In the genomic region with DNA sequence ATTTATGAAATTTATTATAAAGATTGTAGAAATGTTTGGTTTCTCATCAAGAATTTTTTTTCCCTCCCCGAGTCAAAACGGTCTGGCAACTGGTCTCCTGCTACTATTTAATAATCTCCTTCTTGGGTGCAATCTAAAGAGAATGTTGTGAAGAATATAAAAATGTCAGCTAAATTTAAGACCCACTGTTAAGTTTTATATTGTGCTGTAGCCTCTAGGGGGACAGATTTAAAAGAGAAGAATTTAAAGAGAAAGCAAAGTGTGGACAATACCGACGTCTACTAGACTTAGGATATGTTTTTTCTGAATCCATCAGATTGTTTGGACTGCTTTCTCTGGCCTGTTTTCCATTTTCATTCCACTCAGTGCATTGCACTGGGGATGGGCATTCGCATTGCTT, we compare ENCODE assay signal across 26 mouse cellular contexts.
"Had no signal": no experiment of that assay in that cellular context is flagged by ENCODE, and none has a peak within 500 bp of the region (broad histone marks: within the 10 kb centered on the region; RNA-seq: fewer than 3 reads in every experiment).

No protein-coding gene starts in this region.

- H3K27ac ChIP-seq: gastrocnemius, adult 2 months; heart, embryonic 10.5 days; hindbrain, embryonic 10.5 days; hindbrain, embryonic 12.5 days; hindbrain, embryonic 14.5 days; intestine, embryonic 15.5 days; left cerebral cortex, adult 2 months; limb, embryonic 10.5 days; limb, embryonic 12.5 days; liver, embryonic 13.5 days; liver, embryonic 15.5 days had no signal

- DNase-seq: gastrocnemius, adult 2 months; gastrocnemius, postnatal 10 days; gastrocnemius, postnatal 25 days; heart, adult 18-20 months; heart, postnatal 10 days; heart, postnatal 4 days; kidney, adult 2 months; kidney, adult 9 months; kidney, postnatal 36 days; liver; liver, embryonic 13.5 days; liver, postnatal 0 days had no signal

- H3K36me3 ChIP-seq: heart, embryonic 10.5 days; heart, embryonic 12.5 days; hindbrain, embryonic 10.5 days; hindbrain, embryonic 12.5 days; intestine, embryonic 15.5 days; limb, embryonic 10.5 days; limb, embryonic 12.5 days; liver, embryonic 13.5 days; liver, embryonic 15.5 days had no signal

- H3K4me1 ChIP-seq: heart, embryonic 10.5 days; heart, embryonic 12.5 days; hindbrain, embryonic 10.5 days; hindbrain, embryonic 12.5 days; intestine, embryonic 15.5 days; limb, embryonic 12.5 days; liver, embryonic 13.5 days; liver, embryonic 15.5 days had no signal

- H3K9ac ChIP-seq: heart, embryonic 12.5 days; hindbrain, embryonic 12.5 days; hindbrain, embryonic 14.5 days; intestine, embryonic 15.5 days; limb, embryonic 12.5 days; liver, embryonic 13.5 days; liver, embryonic 15.5 days; liver, postnatal 0 days had no signal

- ATAC-seq: hindbrain, embryonic 16.5 days; inflammation-experienced regulatory T-cells, adult 6 months; intestine, embryonic 15.5 days; intestine, postnatal 0 days; liver, postnatal 0 days had no signal

- H3K4me3 ChIP-seq: gastrocnemius, adult 2 months; heart, embryonic 10.5 days; heart, embryonic 12.5 days; hindbrain, embryonic 10.5 days; hindbrain, embryonic 12.5 days; intestine, embryonic 15.5 days; left cerebral cortex, adult 2 months; limb, embryonic 10.5 days; limb, embryonic 12.5 days; liver, embryonic 13.5 days; liver, embryonic 15.5 days had no signal

- H3K27me3 ChIP-seq: heart, embryonic 12.5 days; hindbrain, embryonic 12.5 days; intestine, embryonic 15.5 days; limb, embryonic 12.5 days; liver, embryonic 13.5 days; liver, embryonic 15.5 days had no signal

- H3K9me3 ChIP-seq: heart, embryonic 10.5 days; heart, embryonic 12.5 days; hindbrain, embryonic 10.5 days; hindbrain, embryonic 12.5 days; intestine, embryonic 15.5 days; limb, embryonic 10.5 days; limb, embryonic 12.5 days; liver, embryonic 13.5 days; liver, embryonic 15.5 days had no signal

- H3K4me2 ChIP-seq: heart, embryonic 12.5 days; hindbrain, embryonic 12.5 days; hindbrain, embryonic 14.5 days; intestine, embryonic 15.5 days; liver, embryonic 11.5 days; liver, embryonic 13.5 days; liver, embryonic 15.5 days had no signal
